Mouse (Mus musculus) liver, adult (tissue): ENCODE measurements around the gene Ahcy.

Experiments used
- GATA4 ChIP-seq: IDR thresholded peaks from 2 replicates; pipeline ENCODE4 v1.6.1; 2014; ENCODE audit warnings: mild to moderate bottlenecking, low read length; ENCODE audit not compliant: insufficient replicate concordance

Gene Ahcy

GRCm38 (mm10) chr2:155073978-155074765 lies at the start of gene Ahcy:
TSS of gene Ahcy (minus strand) at chr2:155074497.
- peak; percentile 37; the same call in 1 of the 2 replicates for TF ChIP-seq GATA4

- no peak for TF ChIP-seq GATA4
Observed at GRCm38 (mm10) chr2:155115216-155115830, 41.0 kb upstream of the Ahcy start.

GRCm38 (mm10) chr2:155103607-155104006 lies 29.3 kb upstream of the Ahcy start:
- no peak for TF ChIP-seq GATA4

GRCm38 (mm10) chr2:155101761-155102181 lies 27.5 kb upstream of the Ahcy start:
- no peak for TF ChIP-seq GATA4

- TF ChIP-seq GATA4, result no peak
Observed at GRCm38 (mm10) chr2:155100796-155101259, 26.5 kb upstream of the Ahcy start.

GRCm38 (mm10) chr2:155099994-155100795 lies 25.9 kb upstream of the Ahcy start:
- TF ChIP-seq GATA4, result no peak

GRCm38 (mm10) chr2:155099421-155099820 lies 25.1 kb upstream of the Ahcy start:
- no peak for TF ChIP-seq GATA4

GRCm38 (mm10) chr2:155098720-155099380 lies 24.6 kb upstream of the Ahcy start:
- no peak for TF ChIP-seq GATA4

- no peak for TF ChIP-seq GATA4
Observed at GRCm38 (mm10) chr2:155093418-155093817, 19.1 kb upstream of the Ahcy start.

GRCm38 (mm10) chr2:155091743-155092075 lies 17.4 kb upstream of the Ahcy start:
- TF ChIP-seq GATA4, result peak; percentile 50; the same call in 1 of the 2 replicates

GRCm38 (mm10) chr2:155090909-155091742 lies 16.8 kb upstream of the Ahcy start:
- no peak for TF ChIP-seq GATA4

GRCm38 (mm10) chr2:155088264-155088663 lies 14.0 kb upstream of the Ahcy start:
- no peak for TF ChIP-seq GATA4

GRCm38 (mm10) chr2:155086328-155086727 lies 12.0 kb upstream of the Ahcy start:
- no peak for TF ChIP-seq GATA4

- peak; percentile 74; the same call in 1 of the 2 replicates for TF ChIP-seq GATA4
Observed at GRCm38 (mm10) chr2:155084546-155084945, 10.2 kb upstream of the Ahcy start.

GRCm38 (mm10) chr2:155082121-155082803 lies 8.0 kb upstream of the Ahcy start:
- TF ChIP-seq GATA4, result no peak
